Mouse (Mus musculus): ENCODE results near the gene Il11ra1. TPM values are rescaled to one million over a fixed set of nuclear protein-coding genes. Genes with fewer than 3 reads are reported as not detected.
"Not testable (repeated sequence)": the region's sequence is repeated elsewhere in the genome, so short reads cannot be mapped to it uniquely, and the experiment has no call there.

Il11ra1 gene
- polyA plus RNA-seq, 1 experiment from 2014 or later = 73.7 TPM

- not testable (repeated sequence) for H3K36me3 ChIP-seq (ENCODE audit: control insufficient read depth, insufficient read depth, low read length); H3K4me1 ChIP-seq (replicated peaks; ENCODE audit: control insufficient read depth, insufficient read depth); H3K4me2 ChIP-seq (replicated peaks; ENCODE audit: low read depth); DNase-seq (ENCODE audit: low spot score); H3K9ac ChIP-seq (ENCODE audit: low read length); ATAC-seq (ENCODE audit: low FRiP score, low TSS enrichment); H3K27me3 ChIP-seq (ENCODE audit: control insufficient read depth, insufficient read depth, low read length); H3K9me3 ChIP-seq (ENCODE audit: control insufficient read depth, low read length); H3K4me3 ChIP-seq (ENCODE audit: low read depth, low read length); H3K27ac ChIP-seq (replicated peaks)
- WGBS = 7% methylated on average over 11 of the region's 38 CpGs
These were observed 4.0 kb upstream of the Il11ra1 start for GRCm38 (mm10) chr4:41695800-41696199.

DNA sequence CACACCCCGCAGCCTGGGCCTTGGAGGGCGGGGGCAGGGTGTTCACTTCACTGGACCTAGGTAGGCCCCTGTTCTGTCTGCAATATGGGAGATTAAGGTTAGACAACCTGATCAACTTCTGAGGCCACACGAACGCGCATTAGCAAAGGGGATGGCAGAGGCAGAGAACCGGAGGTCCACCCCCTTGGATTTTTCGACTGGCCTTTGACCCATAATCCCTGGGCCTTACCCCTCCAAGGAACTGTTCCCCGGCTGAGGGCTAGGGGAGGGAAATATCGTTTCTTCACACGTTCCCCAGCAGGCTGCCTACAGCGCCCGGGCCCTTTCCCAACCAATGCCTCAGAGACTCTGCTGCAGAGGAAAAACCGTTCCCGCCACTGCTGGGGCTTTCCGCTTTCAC is 3.3 kb upstream of the Il11ra1 start:
- not testable (repeated sequence) for H3K4me2 ChIP-seq (replicated peaks; ENCODE audit: low read depth)
- 32% methylated on average over 11 of the region's 15 CpGs for WGBS

DNA sequence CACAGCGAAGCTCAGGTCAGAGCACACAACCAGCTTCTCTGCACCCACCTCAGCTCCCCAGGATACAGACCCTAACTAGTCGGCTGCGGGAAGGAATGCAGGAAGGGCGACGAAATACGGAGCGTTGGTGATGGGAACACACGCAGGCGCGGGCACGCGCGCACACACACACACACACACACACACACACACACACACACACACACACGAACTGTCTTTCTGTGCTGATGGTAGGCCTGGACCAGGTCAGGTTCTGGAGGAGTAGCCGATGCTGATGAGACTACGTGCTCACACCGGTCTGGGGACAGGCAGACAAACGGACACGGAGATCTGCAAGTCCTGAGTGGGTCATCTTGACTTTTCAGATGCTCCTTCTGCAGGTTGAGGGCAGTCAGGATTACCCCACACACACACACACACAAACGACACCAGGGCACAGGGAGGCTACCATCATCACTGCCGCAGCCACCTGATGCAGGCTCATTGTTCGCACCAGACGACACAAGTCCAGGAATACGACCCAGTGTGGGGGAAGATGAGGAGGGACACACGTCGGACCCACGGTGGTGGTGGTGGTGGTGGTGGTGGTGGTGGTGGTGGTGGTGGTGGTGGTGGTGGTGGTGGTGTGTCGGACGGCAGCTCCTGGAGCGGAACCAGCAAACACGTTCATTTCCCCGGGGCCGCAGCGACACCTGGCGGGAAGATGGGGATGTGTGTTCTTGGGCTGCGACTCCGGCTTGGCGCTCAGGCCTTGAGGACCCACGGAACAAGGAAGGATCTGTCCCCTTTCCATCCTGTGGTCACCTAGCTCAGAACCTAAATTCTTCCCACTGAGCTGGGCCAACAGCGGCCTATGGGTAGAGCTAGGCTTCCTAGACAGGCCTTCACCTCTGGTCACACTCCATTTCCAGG is 2.6 kb upstream of the Il11ra1 start, which contains the start of gene Cntfr:
Cntfr (minus strand) TSS at position 160 of the 912 bp plus-strand sequence.
- not testable (repeated sequence) for H3K27me3 ChIP-seq (ENCODE audit: control insufficient read depth, insufficient read depth, low read length); H3K9ac ChIP-seq (ENCODE audit: low read length); H3K36me3 ChIP-seq (ENCODE audit: control insufficient read depth, insufficient read depth, low read length); H3K4me1 ChIP-seq (replicated peaks; ENCODE audit: control insufficient read depth, insufficient read depth); H3K4me3 ChIP-seq (ENCODE audit: low read depth, low read length); ATAC-seq (ENCODE audit: low FRiP score, low TSS enrichment); H3K27ac ChIP-seq (replicated peaks); H3K9me3 ChIP-seq (ENCODE audit: control insufficient read depth, low read length); H3K4me2 ChIP-seq (replicated peaks; ENCODE audit: low read depth)
- peak; percentile 75 for TF ChIP-seq CTCF (IDR thresholded peaks at IDR 0.05; ENCODE audit: low read depth)
- DNase-seq (ENCODE audit: low spot score) = peak; percentile 77
- 16% methylated on average over 31 of the region's 40 CpGs for WGBS

More for the DNA sequence above, 3.3 kb upstream of the Il11ra1 start:
- not testable (repeated sequence) for ATAC-seq (ENCODE audit: low FRiP score, low TSS enrichment); H3K9me3 ChIP-seq (ENCODE audit: control insufficient read depth, low read length); H3K27me3 ChIP-seq (ENCODE audit: control insufficient read depth, insufficient read depth, low read length); H3K27ac ChIP-seq (replicated peaks); DNase-seq (ENCODE audit: low spot score); H3K4me1 ChIP-seq (replicated peaks; ENCODE audit: control insufficient read depth, insufficient read depth); H3K9ac ChIP-seq (ENCODE audit: low read length); H3K36me3 ChIP-seq (ENCODE audit: control insufficient read depth, insufficient read depth, low read length); H3K4me3 ChIP-seq (ENCODE audit: low read depth, low read length)

DNA sequence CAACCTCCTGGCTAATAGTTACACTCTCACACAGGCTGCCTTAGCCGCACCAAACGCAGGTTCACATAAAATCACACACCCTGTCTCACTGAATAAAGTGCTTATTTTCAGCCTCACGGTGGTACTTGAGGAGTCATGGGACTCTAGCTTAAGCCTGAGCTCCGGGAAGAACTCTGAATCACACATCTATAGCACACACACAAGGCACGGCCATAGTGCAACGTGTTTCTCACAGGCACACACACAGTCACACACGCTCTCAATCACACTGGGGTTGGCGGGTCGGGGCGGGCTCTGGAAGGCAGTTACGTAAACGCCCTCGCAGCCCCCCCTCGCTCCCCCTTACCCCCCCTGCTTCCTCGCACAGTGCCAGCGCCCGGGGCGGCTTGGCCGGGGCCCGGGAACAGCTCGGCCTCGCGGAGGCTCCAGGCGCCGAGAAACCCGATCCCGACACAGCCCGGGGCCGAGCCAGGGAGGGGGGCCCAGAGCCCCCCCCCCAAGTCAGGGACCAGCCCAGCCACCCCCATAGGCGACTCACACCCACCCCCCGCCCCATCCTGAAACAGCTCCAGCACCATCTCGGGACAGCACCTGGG is 1.3 kb upstream of the Il11ra1 start:
- not testable (repeated sequence) for H3K27me3 ChIP-seq (ENCODE audit: control insufficient read depth, insufficient read depth, low read length); H3K9me3 ChIP-seq (ENCODE audit: control insufficient read depth, low read length); H3K4me3 ChIP-seq (ENCODE audit: low read depth, low read length); H3K9ac ChIP-seq (ENCODE audit: low read length); ATAC-seq (ENCODE audit: low FRiP score, low TSS enrichment); H3K4me2 ChIP-seq (replicated peaks; ENCODE audit: low read depth); H3K36me3 ChIP-seq (ENCODE audit: control insufficient read depth, insufficient read depth, low read length); H3K27ac ChIP-seq (replicated peaks); DNase-seq (ENCODE audit: low spot score); H3K4me1 ChIP-seq (replicated peaks; ENCODE audit: control insufficient read depth, insufficient read depth)
- 11% methylated on average over 16 of the region's 32 CpGs for WGBS

- not testable (repeated sequence) for H3K27me3 ChIP-seq (ENCODE audit: control insufficient read depth, insufficient read depth, low read length); H3K4me2 ChIP-seq (replicated peaks; ENCODE audit: low read depth); DNase-seq (ENCODE audit: low spot score); ATAC-seq (ENCODE audit: low FRiP score, low TSS enrichment); H3K9ac ChIP-seq (ENCODE audit: low read length); H3K36me3 ChIP-seq (ENCODE audit: control insufficient read depth, insufficient read depth, low read length); H3K27ac ChIP-seq (replicated peaks); H3K4me3 ChIP-seq (ENCODE audit: low read depth, low read length); H3K9me3 ChIP-seq (ENCODE audit: control insufficient read depth, low read length); H3K4me1 ChIP-seq (replicated peaks; ENCODE audit: control insufficient read depth, insufficient read depth)
- WGBS = 86% methylated on average over 2 of the region's 8 CpGs
These were observed 435 bp downstream of the Il11ra1 start for GRCm38 (mm10) chr4:41700224-41700623.

DNA sequence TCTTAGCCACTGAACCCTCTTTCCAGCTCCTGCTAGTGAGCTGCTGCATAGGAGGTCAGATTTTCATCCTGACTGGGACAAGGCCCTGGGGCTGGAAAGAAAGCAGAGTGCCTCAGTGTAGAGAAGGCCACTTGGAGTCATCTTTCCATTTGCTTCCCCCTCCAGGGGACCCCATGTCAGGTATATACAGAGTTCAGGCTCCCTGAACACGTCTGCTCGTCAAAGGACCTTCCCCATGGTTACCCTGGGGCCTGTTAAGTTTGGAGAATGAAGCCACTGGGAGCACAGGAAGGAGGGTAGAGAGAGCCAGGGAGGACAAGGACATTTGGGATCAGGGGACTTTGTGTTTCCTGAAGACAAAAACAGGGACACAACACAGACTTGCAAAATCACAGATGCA is 2.4 kb downstream of the Il11ra1 start:
- H3K27me3 ChIP-seq (ENCODE audit: control insufficient read depth, insufficient read depth, low read length); H3K9me3 ChIP-seq (ENCODE audit: control insufficient read depth, low read length); H3K27ac ChIP-seq (replicated peaks); H3K9ac ChIP-seq (ENCODE audit: low read length); H3K4me2 ChIP-seq (replicated peaks; ENCODE audit: low read depth); H3K4me1 ChIP-seq (replicated peaks; ENCODE audit: control insufficient read depth, insufficient read depth); H3K4me3 ChIP-seq (ENCODE audit: low read depth, low read length); ATAC-seq (ENCODE audit: low FRiP score, low TSS enrichment); H3K36me3 ChIP-seq (ENCODE audit: control insufficient read depth, insufficient read depth, low read length); DNase-seq (ENCODE audit: low spot score): not testable (repeated sequence)
- 68% methylated on average over 2 of the region's 2 CpGs for WGBS
